Mouse (Mus musculus) brain, embryonic 14.5 days (tissue): Measurements from ENCODE around the gene Gm6164.
"Not testable (repeated sequence)": the region's sequence is repeated elsewhere in the genome, so short reads cannot be mapped to it uniquely, and the experiment has no call there.

ENCODE experiments used
- CTCF ChIP-seq: fragments of 200-500 bp; IDR thresholded peaks from 2 replicates; pipeline ENCODE4 v1.5.1; 2012; ENCODE audit warnings: inconsistent platforms, mild to moderate bottlenecking, moderate library complexity, borderline replicate concordance; ENCODE audit not compliant: insufficient read depth, insufficient read length; ENCODE audit errors: extremely low read depth
- POLR2A ChIP-seq: fragments of 200-500 bp; IDR thresholded peaks from 2 replicates; pipeline ENCODE4 v1.6.1; 2012; ENCODE audit warnings: mild to moderate bottlenecking, inconsistent platforms, borderline replicate concordance; ENCODE audit not compliant: poor library complexity, insufficient read depth, insufficient read length, severe bottlenecking; ENCODE audit errors: extremely low read depth

DNA sequence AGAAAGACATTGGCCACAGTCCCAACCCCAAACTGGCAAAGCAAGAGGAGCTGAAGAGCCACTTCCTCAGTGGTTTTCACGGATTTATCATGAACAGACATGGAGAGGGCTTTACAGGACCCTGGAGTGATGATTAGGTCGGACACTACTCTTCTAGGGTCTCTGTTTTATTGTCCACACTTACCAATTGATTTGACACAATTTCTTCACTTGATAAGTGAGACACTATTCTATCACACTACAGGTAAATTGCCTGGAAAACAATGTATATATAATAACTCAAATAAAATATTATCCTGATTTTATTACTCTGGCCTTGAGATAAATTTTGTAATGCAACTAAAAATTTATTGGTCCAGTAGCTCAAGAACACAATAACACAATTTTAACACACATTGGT lies 28.3 kb upstream of the Gm6164 start, which contains the start of gene Gm4498:
- not testable (repeated sequence) for TF ChIP-seq CTCF, POLR2A
